Mouse (Mus musculus): Measurements from ENCODE around the gene Ttc13. TPM values are rescaled to one million over a fixed set of nuclear protein-coding genes. Genes with fewer than 3 reads are reported as not detected.

The Ttc13 gene
- polyA plus RNA-seq, 1 experiment from 2014 or later: 27.5 TPM

GRCm38 (mm10) chr8:124658415-124658814, 63.4 kb downstream of the Ttc13 start:
- peak; percentile 72 for ATAC-seq (replicated peaks; ENCODE audit: extremely low read depth, insufficient read depth, low FRiP score)
- Histone ChIP-seq H3K27me3 (ENCODE audit: control insufficient read depth, insufficient read depth, low read length) (no peaks in the 10 kb centered on the region), H3K9ac (ENCODE audit: low read length) (peak overlapping the region; percentile 59), H3K4me3 (ENCODE audit: low read length) (peak overlapping the region; percentile 26), H3K4me2 (ENCODE audit: low read depth, low read length) (peak overlapping the region; percentile 56), H3K36me3 (ENCODE audit: control insufficient read depth, insufficient read depth) (0 out of 2 replicates have a peak, but pooled peaks cover 4% of the 10 kb centered on the region), H3K27ac (ENCODE audit: low read length) (peak overlapping the region; percentile 96), H3K4me1 (ENCODE audit: control insufficient read depth, insufficient read depth, low read length) (peaks cover 77% of the 10 kb centered on the region), H3K9me3 (replicated peaks; ENCODE audit: control insufficient read depth, low read length) (no peaks in the 10 kb centered on the region)
- WGBS: 13% methylated on average over 2 of the region's 2 CpGs

GRCm38 (mm10) chr8:124657961-124658360, 63.8 kb downstream of the Ttc13 start:
- WGBS: 35% methylated on average over 7 of the region's 7 CpGs
- peak overlapping the region; percentile 56 for H3K4me2 ChIP-seq (ENCODE audit: low read depth, low read length)

GRCm38 (mm10) chr8:124653568-124654475, 68.0 kb downstream of the Ttc13 start:
- Histone ChIP-seq H3K9ac (ENCODE audit: low read length) (peak overlapping the region; percentile 30), H3K4me1 (ENCODE audit: control insufficient read depth, insufficient read depth, low read length) (peaks cover 88% of the 10 kb centered on the region), H3K9me3 (replicated peaks; ENCODE audit: control insufficient read depth, low read length) (no peaks in the 10 kb centered on the region), H3K4me3 (ENCODE audit: low read length) (no peak overlapping the region; the same call in 1 of the 2 replicates), H3K36me3 (ENCODE audit: control insufficient read depth, insufficient read depth) (peaks cover 13% of the 10 kb centered on the region; the same call in 1 of the 2 replicates), H3K4me2 (ENCODE audit: low read depth, low read length) (peak overlapping the region; percentile 49), H3K27me3 (ENCODE audit: control insufficient read depth, insufficient read depth, low read length) (no peaks in the 10 kb centered on the region), H3K27ac (ENCODE audit: low read length) (peak overlapping the region; percentile 99)
- 37% methylated on average over 28 of the region's 28 CpGs for WGBS
- no peak for ATAC-seq (replicated peaks; ENCODE audit: extremely low read depth, insufficient read depth, low FRiP score)

More at GRCm38 (mm10) chr8:124657961-124658360, 63.8 kb downstream of the Ttc13 start:
- Histone ChIP-seq H3K36me3 (ENCODE audit: control insufficient read depth, insufficient read depth) (0 out of 2 replicates have a peak, but pooled peaks cover 4% of the 10 kb centered on the region), H3K9me3 (replicated peaks; ENCODE audit: control insufficient read depth, low read length) (no peaks in the 10 kb centered on the region), H3K4me1 (ENCODE audit: control insufficient read depth, insufficient read depth, low read length) (peaks cover 82% of the 10 kb centered on the region), H3K27me3 (ENCODE audit: control insufficient read depth, insufficient read depth, low read length) (no peaks in the 10 kb centered on the region), H3K27ac (ENCODE audit: low read length) (peak overlapping the region; percentile 96), H3K9ac (ENCODE audit: low read length) (peak overlapping the region; percentile 59), H3K4me3 (ENCODE audit: low read length) (peak overlapping the region; percentile 26)
- ATAC-seq (replicated peaks; ENCODE audit: extremely low read depth, insufficient read depth, low FRiP score): peak; percentile 50; the same call in 1 of the 2 replicates

GRCm38 (mm10) chr8:124652546-124652945, 69.2 kb downstream of the Ttc13 start:
- no peaks in the 10 kb centered on the region for H3K27me3 ChIP-seq (ENCODE audit: control insufficient read depth, insufficient read depth, low read length)
- peak overlapping the region; percentile 59 for H3K9ac ChIP-seq (ENCODE audit: low read length)
- peak; percentile 88 for ATAC-seq (replicated peaks; ENCODE audit: extremely low read depth, insufficient read depth, low FRiP score)
- peaks cover 83% of the 10 kb centered on the region for H3K4me1 ChIP-seq (ENCODE audit: control insufficient read depth, insufficient read depth, low read length)
- peak overlapping the region; percentile 99 for H3K27ac ChIP-seq (ENCODE audit: low read length)
- no peak overlapping the region for H3K4me3 ChIP-seq (ENCODE audit: low read length)
- WGBS: 16% methylated on average over 4 of the region's 4 CpGs
- H3K9me3 ChIP-seq (replicated peaks; ENCODE audit: control insufficient read depth, low read length): no peaks in the 10 kb centered on the region
- H3K36me3 ChIP-seq (ENCODE audit: control insufficient read depth, insufficient read depth): peaks cover 13% of the 10 kb centered on the region; the same call in 1 of the 2 replicates
- H3K4me2 ChIP-seq (ENCODE audit: low read depth, low read length): peak overlapping the region; percentile 36

- Histone ChIP-seq H3K9me3 (replicated peaks; ENCODE audit: control insufficient read depth, low read length) (no peaks in the 10 kb centered on the region), H3K27ac (ENCODE audit: low read length) (peak overlapping the region; percentile 99), H3K27me3 (ENCODE audit: control insufficient read depth, insufficient read depth, low read length) (no peaks in the 10 kb centered on the region), H3K36me3 (ENCODE audit: control insufficient read depth, insufficient read depth) (peaks cover 13% of the 10 kb centered on the region; the same call in 1 of the 2 replicates), H3K9ac (ENCODE audit: low read length) (peak overlapping the region; percentile 33), H3K4me3 (ENCODE audit: low read length) (no peak overlapping the region), H3K4me2 (ENCODE audit: low read depth, low read length) (no peak overlapping the region; the same call in 1 of the 2 replicates), H3K4me1 (ENCODE audit: control insufficient read depth, insufficient read depth, low read length) (peaks cover 79% of the 10 kb centered on the region)
- no peak for ATAC-seq (replicated peaks; ENCODE audit: extremely low read depth, insufficient read depth, low FRiP score)
- 77% methylated on average over 20 of the region's 20 CpGs for WGBS
Observed at GRCm38 (mm10) chr8:124651776-124652175, 70.0 kb downstream of the Ttc13 start.

GRCm38 (mm10) chr8:124648311-124648710, 73.5 kb downstream of the Ttc13 start:
- Histone ChIP-seq H3K9ac (ENCODE audit: low read length) (no peak overlapping the region), H3K9me3 (replicated peaks; ENCODE audit: control insufficient read depth, low read length) (no peaks in the 10 kb centered on the region), H3K4me3 (ENCODE audit: low read length) (no peak overlapping the region), H3K27ac (ENCODE audit: low read length) (peak overlapping the region; percentile 70), H3K4me2 (ENCODE audit: low read depth, low read length) (no peak overlapping the region), H3K27me3 (ENCODE audit: control insufficient read depth, insufficient read depth, low read length) (no peaks in the 10 kb centered on the region), H3K36me3 (ENCODE audit: control insufficient read depth, insufficient read depth) (peaks cover 12% of the 10 kb centered on the region; the same call in 1 of the 2 replicates), H3K4me1 (ENCODE audit: control insufficient read depth, insufficient read depth, low read length) (peaks cover 75% of the 10 kb centered on the region)
- ATAC-seq (replicated peaks; ENCODE audit: extremely low read depth, insufficient read depth, low FRiP score): no peak

GRCm38 (mm10) chr8:124643540-124644339, 78.0 kb downstream of the Ttc13 start:
- no peak overlapping the region for H3K4me3 ChIP-seq (ENCODE audit: low read length)
- H3K9me3 ChIP-seq (replicated peaks; ENCODE audit: control insufficient read depth, low read length): no peaks in the 10 kb centered on the region
- peak overlapping the region; percentile 65 for H3K9ac ChIP-seq (ENCODE audit: low read length)
- H3K36me3 ChIP-seq (ENCODE audit: control insufficient read depth, insufficient read depth): peaks cover 16% of the 10 kb centered on the region
- peaks cover 57% of the 10 kb centered on the region for H3K4me1 ChIP-seq (ENCODE audit: control insufficient read depth, insufficient read depth, low read length)
- H3K4me2 ChIP-seq (ENCODE audit: low read depth, low read length): peak overlapping the region; percentile 27
- peak; percentile 94 for ATAC-seq (replicated peaks; ENCODE audit: extremely low read depth, insufficient read depth, low FRiP score)
- H3K27me3 ChIP-seq (ENCODE audit: control insufficient read depth, insufficient read depth, low read length): no peaks in the 10 kb centered on the region
- peak overlapping the region; percentile 98 for H3K27ac ChIP-seq (ENCODE audit: low read length)
- WGBS: 15% methylated on average over 18 of the region's 18 CpGs

GRCm38 (mm10) chr8:124641599-124641998, 80.2 kb downstream of the Ttc13 start:
- ATAC-seq (replicated peaks; ENCODE audit: extremely low read depth, insufficient read depth, low FRiP score): no peak
- H3K4me3 ChIP-seq (ENCODE audit: low read length): no peak overlapping the region
- H3K4me1 ChIP-seq (ENCODE audit: control insufficient read depth, insufficient read depth, low read length): peaks cover 46% of the 10 kb centered on the region

More at GRCm38 (mm10) chr8:124641599-124641998, 80.2 kb downstream of the Ttc13 start:
- no peak overlapping the region for H3K4me2 ChIP-seq (ENCODE audit: low read depth, low read length)
- peak overlapping the region; percentile 98 for H3K27ac ChIP-seq (ENCODE audit: low read length)
- WGBS: 75% methylated on average over 8 of the region's 8 CpGs
- H3K36me3 ChIP-seq (ENCODE audit: control insufficient read depth, insufficient read depth): peaks cover 33% of the 10 kb centered on the region
- H3K27me3 ChIP-seq (ENCODE audit: control insufficient read depth, insufficient read depth, low read length): no peaks in the 10 kb centered on the region
- H3K9ac ChIP-seq (ENCODE audit: low read length): no peak overlapping the region
- no peaks in the 10 kb centered on the region for H3K9me3 ChIP-seq (replicated peaks; ENCODE audit: control insufficient read depth, low read length)

Data from heart, embryonic 16.5 days (tissue).